Mouse (Mus musculus): Measurements from ENCODE around the gene Fdx1l. TPM values are rescaled to one million over a fixed set of nuclear protein-coding genes. Genes with fewer than 3 reads are reported as not detected.

Gene Fdx1l
- polyA plus RNA-seq (2015; fragmentation: Nextera tagmentation; extraction: Ambion mirVana) = 69.8 and 77.7 TPM in 2 replicates

GRCm38 (mm10) chr9:21073044-21073840, at the start of gene Fdx1l, which contains the start of gene Gm49373:
Gene Fdx1l, minus strand, starts transcription at chr9:21073614.
Gene Gm49373, minus strand, starts transcription at chr9:21073096.
- 3% methylated on average over 58 of the region's 58 CpGs for WGBS
- Histone ChIP-seq H3K4me2 (peak within 1 kb of the TSS; percentile 93), H3K27ac (replicated peaks) (peak within 1 kb of the TSS; percentile 75), H3K27me3 (replicated peaks) (no peaks in the 10 kb centered on the region), H3K4me1 (peaks cover 24% of the 10 kb centered on the region), H3K9ac (replicated peaks) (peak within 1 kb of the TSS; percentile 88), H3K4me3 (replicated peaks) (peak within 1 kb of the TSS; percentile 84), H3K9me3 (replicated peaks) (no peaks in the 10 kb centered on the region), H3K36me3 (peaks cover 42% of the 10 kb centered on the region)
- peak; percentile 95 for ATAC-seq (ENCODE audit: low FRiP score)

- Histone ChIP-seq H3K27me3 (replicated peaks) (no peaks in the 10 kb centered on the region), H3K4me3 (replicated peaks) (no peak overlapping the region), H3K9ac (replicated peaks) (no peak overlapping the region), H3K27ac (replicated peaks) (no peak overlapping the region), H3K36me3 (peaks cover 67% of the 10 kb centered on the region), H3K9me3 (replicated peaks) (no peaks in the 10 kb centered on the region), H3K4me2 (no peak overlapping the region), H3K4me1 (no peaks in the 10 kb centered on the region)
- no peak for ATAC-seq (ENCODE audit: low FRiP score)
- 94% methylated on average over 16 of the region's 16 CpGs for WGBS
These were observed 48.1 kb upstream of the Fdx1l start for GRCm38 (mm10) chr9:21121483-21121882.

- Histone ChIP-seq H3K9ac (replicated peaks) (no peak overlapping the region), H3K27me3 (replicated peaks) (no peaks in the 10 kb centered on the region), H3K27ac (replicated peaks) (no peak overlapping the region), H3K4me2 (no peak overlapping the region), H3K36me3 (peaks cover 27% of the 10 kb centered on the region), H3K4me3 (replicated peaks) (no peak overlapping the region), H3K4me1 (no peaks in the 10 kb centered on the region), H3K9me3 (replicated peaks) (no peaks in the 10 kb centered on the region)
- no peak for ATAC-seq (ENCODE audit: low FRiP score)
- WGBS = 74% methylated on average over 6 of the region's 6 CpGs
These were observed 43.7 kb upstream of the Fdx1l start for GRCm38 (mm10) chr9:21117073-21117472.

- H3K4me2 ChIP-seq = no peak overlapping the region
- no peak overlapping the region for H3K9ac ChIP-seq (replicated peaks)
- no peaks in the 10 kb centered on the region for H3K27me3 ChIP-seq (replicated peaks)
- no peaks in the 10 kb centered on the region for H3K4me1 ChIP-seq
- no peak overlapping the region for H3K4me3 ChIP-seq (replicated peaks)
- no peak for ATAC-seq (ENCODE audit: low FRiP score)
- no peaks in the 10 kb centered on the region for H3K9me3 ChIP-seq (replicated peaks)
- no peak overlapping the region for H3K27ac ChIP-seq (replicated peaks)
- peaks cover 10% of the 10 kb centered on the region for H3K36me3 ChIP-seq
- 90% methylated on average over 8 of the region's 8 CpGs for WGBS
These were observed 41.7 kb upstream of the Fdx1l start for GRCm38 (mm10) chr9:21115105-21115504.

- ATAC-seq (ENCODE audit: low FRiP score) = no peak
- no peaks in the 10 kb centered on the region for H3K9me3 ChIP-seq (replicated peaks)
These were observed 40.8 kb upstream of the Fdx1l start for GRCm38 (mm10) chr9:21114190-21114589.

GRCm38 (mm10) chr9:21113751-21114150, 40.3 kb upstream of the Fdx1l start:
- Histone ChIP-seq H3K9ac (replicated peaks) (no peak overlapping the region), H3K4me1 (no peaks in the 10 kb centered on the region), H3K4me3 (replicated peaks) (no peak overlapping the region), H3K36me3 (peaks cover 11% of the 10 kb centered on the region), H3K27ac (replicated peaks) (no peak overlapping the region), H3K27me3 (replicated peaks) (no peaks in the 10 kb centered on the region), H3K9me3 (replicated peaks) (no peaks in the 10 kb centered on the region), H3K4me2 (no peak overlapping the region)
- WGBS = 89% methylated on average over 6 of the region's 6 CpGs
- no peak for ATAC-seq (ENCODE audit: low FRiP score)

More at GRCm38 (mm10) chr9:21114190-21114589, 40.8 kb upstream of the Fdx1l start:
- Histone ChIP-seq H3K4me2 (no peak overlapping the region), H3K27ac (replicated peaks) (no peak overlapping the region), H3K9ac (replicated peaks) (no peak overlapping the region), H3K4me1 (no peaks in the 10 kb centered on the region), H3K36me3 (peaks cover 8% of the 10 kb centered on the region), H3K27me3 (replicated peaks) (no peaks in the 10 kb centered on the region), H3K4me3 (replicated peaks) (no peak overlapping the region)
- 88% methylated on average over 7 of the region's 7 CpGs for WGBS

- Histone ChIP-seq H3K27ac (replicated peaks) (no peak overlapping the region), H3K4me2 (no peak overlapping the region), H3K9me3 (replicated peaks) (no peaks in the 10 kb centered on the region), H3K4me3 (replicated peaks) (no peak overlapping the region), H3K27me3 (replicated peaks) (no peaks in the 10 kb centered on the region), H3K9ac (replicated peaks) (no peak overlapping the region), H3K4me1 (no peaks in the 10 kb centered on the region), H3K36me3 (peaks cover 14% of the 10 kb centered on the region)
- no peak for ATAC-seq (ENCODE audit: low FRiP score)
- WGBS = 53% methylated on average over 23 of the region's 23 CpGs
These were observed 34.3 kb upstream of the Fdx1l start for GRCm38 (mm10) chr9:21107607-21108237.

- no peak for ATAC-seq (ENCODE audit: low FRiP score)
- 81% methylated on average over 5 of the region's 5 CpGs for WGBS
These were observed 32.5 kb upstream of the Fdx1l start for GRCm38 (mm10) chr9:21105760-21106564.

GRCm38 (mm10) chr9:21104814-21105213, 31.4 kb upstream of the Fdx1l start:
- no peaks in the 10 kb centered on the region for H3K9me3 ChIP-seq (replicated peaks)
- H3K27me3 ChIP-seq (replicated peaks) = no peaks in the 10 kb centered on the region
- H3K4me1 ChIP-seq = no peaks in the 10 kb centered on the region; the same call in 1 of the 2 replicates
- no peak overlapping the region for H3K9ac ChIP-seq (replicated peaks)
- WGBS = 88% methylated on average over 6 of the region's 6 CpGs
- no peak overlapping the region for H3K4me3 ChIP-seq (replicated peaks)
- H3K36me3 ChIP-seq = peaks cover 12% of the 10 kb centered on the region
- no peak overlapping the region for H3K4me2 ChIP-seq
- ATAC-seq (ENCODE audit: low FRiP score) = no peak
- H3K27ac ChIP-seq (replicated peaks) = no peak overlapping the region

More at GRCm38 (mm10) chr9:21105760-21106564, 32.5 kb upstream of the Fdx1l start:
- Histone ChIP-seq H3K27me3 (replicated peaks) (no peaks in the 10 kb centered on the region), H3K9ac (replicated peaks) (no peak overlapping the region), H3K36me3 (peaks cover 12% of the 10 kb centered on the region), H3K4me2 (no peak overlapping the region), H3K9me3 (replicated peaks) (no peaks in the 10 kb centered on the region), H3K27ac (replicated peaks) (no peak overlapping the region), H3K4me1 (no peaks in the 10 kb centered on the region), H3K4me3 (replicated peaks) (no peak overlapping the region)

GRCm38 (mm10) chr9:21102076-21102475, 28.7 kb upstream of the Fdx1l start:
- no peak for ATAC-seq (ENCODE audit: low FRiP score)
- H3K9ac ChIP-seq (replicated peaks) = no peak overlapping the region
- WGBS = 89% methylated on average over 2 of the region's 2 CpGs
- H3K4me3 ChIP-seq (replicated peaks) = no peak overlapping the region
- no peak overlapping the region for H3K27ac ChIP-seq (replicated peaks)
- no peaks in the 10 kb centered on the region for H3K36me3 ChIP-seq
- H3K9me3 ChIP-seq (replicated peaks) = no peaks in the 10 kb centered on the region
- no peaks in the 10 kb centered on the region; the same call in 1 of the 2 replicates for H3K4me1 ChIP-seq
- H3K27me3 ChIP-seq (replicated peaks) = no peaks in the 10 kb centered on the region
- no peak overlapping the region for H3K4me2 ChIP-seq

GRCm38 (mm10) chr9:21100447-21101161, 27.2 kb upstream of the Fdx1l start:
- no peak overlapping the region for H3K4me3 ChIP-seq (replicated peaks)
- no peak overlapping the region for H3K9ac ChIP-seq (replicated peaks)
- WGBS = 49% methylated on average over 15 of the region's 15 CpGs
- no peaks in the 10 kb centered on the region for H3K27me3 ChIP-seq (replicated peaks)
- H3K9me3 ChIP-seq (replicated peaks) = no peaks in the 10 kb centered on the region
- H3K27ac ChIP-seq (replicated peaks) = no peak overlapping the region
- no peaks in the 10 kb centered on the region for H3K36me3 ChIP-seq
- no peak for ATAC-seq (ENCODE audit: low FRiP score)
- H3K4me2 ChIP-seq = no peak overlapping the region
- H3K4me1 ChIP-seq = no peaks in the 10 kb centered on the region; the same call in 1 of the 2 replicates

All from neural tube, embryonic 15.5 days (tissue).